Mouse (Mus musculus) common myeloid progenitor, adult 5-6 weeks (primary cell): Measurements from ENCODE around the gene Cdk5. TPM values are rescaled to one million over a fixed set of nuclear protein-coding genes. Genes with fewer than 3 reads are reported as not detected.
A peak's percentile ranks its signal among the peaks of the same experiment; 100 is the strongest.

Experiments
- ATAC-seq: replicated peaks from 2 replicates; pipeline ENCODE4 v1.8.0; 2016; ENCODE audit warnings: low read depth, mild to moderate bottlenecking, moderate TSS enrichment, inconsistent platforms; ENCODE audit not compliant: poor library complexity, severe bottlenecking
- total RNA-seq: library from RNA; stranded (forward); fragments of 200-1000, 187-1606 nt; gene quantifications from 2 replicates; pipeline ENCODE4 v1.2.3, GENCODE M21; 2017

The Cdk5 gene
- total RNA-seq, 1 experiment from 2014 or later: 13.9 TPM

GRCm38 (mm10) chr5:24433993-24434392, 10.7 kb upstream of the Cdk5 start:
- no peak for ATAC-seq

GRCm38 (mm10) chr5:24428596-24428995, 5.3 kb upstream of the Cdk5 start:
- ATAC-seq: no peak

DNA sequence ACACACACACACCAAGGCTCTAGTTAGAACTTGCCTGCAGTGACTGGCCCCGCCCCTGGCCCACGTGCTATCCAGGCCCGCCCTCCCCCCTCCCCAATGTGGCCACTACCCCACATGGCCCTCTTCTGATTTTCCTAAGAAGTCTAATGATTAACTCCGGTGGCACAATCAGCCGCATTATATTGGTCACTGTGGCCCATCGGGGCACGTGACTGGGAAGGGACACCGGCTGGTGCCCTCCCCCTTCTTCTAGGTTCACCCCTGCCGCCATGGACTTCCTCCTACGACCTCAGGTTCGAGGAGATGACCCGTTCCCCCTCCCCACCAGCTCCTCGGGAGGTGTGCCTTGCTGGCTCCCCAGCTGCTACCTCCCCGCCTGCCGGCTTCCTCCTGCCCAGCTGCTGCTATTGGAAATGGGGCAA, 4.7 kb upstream of the Cdk5 start:
- ATAC-seq: no peak

DNA sequence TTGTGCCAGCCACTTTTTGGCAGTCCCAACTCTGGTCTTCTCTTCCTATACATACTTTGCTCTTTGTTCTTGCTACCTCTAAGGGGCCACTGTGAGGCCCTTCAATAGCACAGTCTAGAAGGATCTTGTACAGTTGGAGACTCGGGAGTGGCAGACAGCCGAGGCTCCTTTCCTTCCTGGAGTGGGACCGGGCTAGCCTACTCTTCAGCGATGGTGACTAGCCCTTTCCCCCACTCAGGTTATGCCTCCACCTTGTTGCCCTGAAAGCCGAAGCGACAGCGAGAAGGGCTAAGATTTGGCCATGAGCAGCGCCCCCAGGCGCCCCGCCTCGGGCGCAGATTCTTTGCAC, 3.9 kb upstream of the Cdk5 start:
- no peak for ATAC-seq

DNA sequence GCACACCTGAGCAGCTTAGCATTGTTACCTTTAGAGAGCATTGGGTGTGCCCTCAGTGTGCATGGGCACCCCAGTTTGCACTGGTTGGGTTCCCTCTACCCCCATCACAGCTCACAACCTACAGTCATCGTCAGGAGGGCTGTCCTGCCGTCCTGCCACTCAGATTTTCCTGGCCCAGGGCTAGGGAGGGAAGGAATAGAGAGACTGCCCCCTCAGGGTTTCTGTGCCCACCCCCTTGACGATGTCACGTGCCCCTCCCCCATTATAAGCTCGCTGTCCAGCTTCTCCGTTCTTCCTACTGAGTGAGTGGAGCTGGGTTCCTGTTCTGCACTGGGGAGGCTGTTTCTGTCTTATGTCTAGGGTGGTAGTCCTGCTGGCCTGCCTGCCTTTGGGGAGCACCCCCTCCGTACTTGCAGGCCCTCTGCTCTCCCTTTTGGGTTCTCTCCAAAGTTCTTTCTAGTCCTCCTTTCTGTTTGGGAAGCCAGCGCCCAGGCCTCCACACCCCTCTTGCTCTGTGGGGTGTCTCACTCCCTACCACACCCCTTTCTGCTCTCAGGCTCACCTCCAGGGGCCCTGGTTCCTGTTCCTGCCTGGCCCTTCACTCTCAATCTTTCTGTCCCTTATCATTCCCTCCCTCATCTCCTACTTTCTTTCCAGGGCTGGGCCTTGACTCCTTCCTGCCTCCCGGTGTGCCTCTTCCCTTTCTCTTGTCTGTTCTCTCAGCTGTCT, 3.4 kb upstream of the Cdk5 start:
- ATAC-seq: no peak

DNA sequence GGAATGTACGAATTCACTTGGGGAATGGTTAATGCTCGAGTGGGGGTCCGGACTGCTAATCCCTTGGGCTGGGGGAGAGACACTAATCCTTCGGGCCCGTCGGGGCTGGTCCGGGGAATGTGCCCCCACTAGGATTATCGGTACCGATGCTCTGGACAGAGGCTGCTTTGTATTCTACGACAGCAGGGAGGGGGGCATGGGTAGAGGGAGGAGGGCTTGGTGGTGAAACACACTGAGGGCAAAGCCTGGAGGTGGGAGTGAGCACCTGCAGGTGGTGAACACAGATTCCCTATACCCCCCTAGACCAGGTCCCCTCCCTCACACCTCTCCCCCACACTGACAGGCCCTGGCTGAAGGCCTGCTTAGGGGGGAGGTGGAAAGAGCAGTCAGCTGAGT, 2.7 kb upstream of the Cdk5 start:
- ATAC-seq: no peak

GRCm38 (mm10) chr5:24425421-24426036, 2.2 kb upstream of the Cdk5 start:
- ATAC-seq: peak; percentile 14; the same call in 1 of the 2 replicates

DNA sequence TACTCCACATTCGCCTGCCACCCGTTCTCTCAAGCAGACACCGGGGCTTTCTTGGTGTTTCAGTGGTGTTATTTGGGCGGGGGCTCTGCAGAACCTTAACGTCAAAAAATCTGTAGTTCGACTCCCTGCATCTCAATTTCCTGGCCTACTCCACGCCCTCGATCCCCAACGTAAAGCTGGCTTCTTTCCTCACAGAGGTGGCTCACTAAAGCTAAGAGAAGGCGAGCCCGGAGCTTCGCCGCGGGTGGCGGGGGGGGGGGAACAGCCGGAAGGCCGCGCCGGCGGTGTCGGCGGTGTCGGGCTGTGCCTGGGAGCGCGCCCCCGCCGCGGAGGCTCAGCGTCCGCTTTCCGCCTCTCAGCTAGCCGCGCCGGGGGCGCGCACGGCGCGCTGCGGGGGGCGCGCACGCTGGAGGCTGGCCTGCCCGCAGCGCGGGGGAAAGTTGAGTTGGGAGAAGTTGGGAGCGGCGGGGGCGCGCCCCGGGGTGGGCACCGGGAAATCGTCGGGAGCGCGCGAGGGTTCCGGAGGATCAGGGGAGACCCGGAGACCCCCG, 1.6 kb upstream of the Cdk5 start:
- no peak; the same call in 1 of the 2 replicates for ATAC-seq

DNA sequence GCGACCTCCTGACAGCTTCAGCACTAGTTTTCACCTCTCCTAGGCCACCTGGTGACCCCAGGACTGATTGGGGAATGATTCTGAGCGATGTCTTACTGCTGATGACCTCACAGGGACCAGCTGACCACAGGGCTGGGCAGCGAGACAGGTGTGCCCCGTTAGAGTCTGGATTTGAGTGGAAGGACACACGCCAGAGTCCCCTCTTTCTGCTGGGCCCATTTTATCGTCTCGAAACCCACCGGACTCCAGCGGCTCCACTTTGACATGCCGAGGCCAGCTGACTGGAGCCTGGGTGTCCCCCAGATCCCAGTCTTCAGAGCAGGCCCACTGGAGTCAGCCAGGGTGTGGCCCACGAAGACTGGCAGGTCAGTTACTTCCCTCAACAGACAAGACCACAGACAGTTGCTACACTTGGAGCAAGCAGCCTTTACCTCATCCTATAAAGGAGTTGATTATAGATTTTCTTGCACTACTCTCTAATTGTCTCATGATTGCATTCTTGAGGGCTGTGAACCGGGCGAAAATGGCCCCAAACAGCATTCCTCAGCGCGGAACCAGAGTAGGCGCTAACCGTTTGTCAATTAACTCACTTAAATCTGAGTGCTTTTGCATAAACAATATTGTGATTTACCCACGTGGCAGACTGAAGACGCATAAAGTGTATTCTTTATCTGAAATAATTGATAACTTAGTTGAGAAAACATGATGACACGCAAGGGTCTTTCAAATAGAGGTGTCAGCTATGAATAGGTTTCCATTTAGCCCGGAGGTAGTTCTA, 863 bp upstream of the Cdk5 start:
- no peak for ATAC-seq

DNA sequence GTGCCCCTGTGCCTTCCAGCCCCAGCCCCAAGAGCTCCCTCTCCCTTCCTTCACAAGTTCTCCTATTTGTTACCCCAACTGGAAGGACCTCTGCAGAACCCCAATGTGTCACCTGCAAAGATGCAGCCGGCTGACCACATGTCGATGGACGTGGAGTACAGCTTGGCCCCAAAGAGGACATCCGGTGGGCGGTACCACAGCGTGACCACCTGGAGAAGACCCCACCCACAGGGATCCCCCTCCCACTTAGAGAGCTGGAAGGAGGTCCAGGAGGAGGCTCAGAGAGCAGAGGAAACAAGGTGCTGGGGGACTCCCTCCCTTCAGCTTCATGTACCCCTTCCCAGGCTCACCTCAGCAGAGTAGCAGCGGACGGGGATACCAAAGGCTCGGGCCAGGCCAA, 2.9 kb downstream of the Cdk5 start:
- ATAC-seq: no peak

- no peak for ATAC-seq
Measured at GRCm38 (mm10) chr5:24417587-24417986, 5.7 kb downstream of the Cdk5 start.

- peak; percentile 76 for ATAC-seq
Measured at GRCm38 (mm10) chr5:24416222-24416736, 7.1 kb downstream of the Cdk5 start.

DNA sequence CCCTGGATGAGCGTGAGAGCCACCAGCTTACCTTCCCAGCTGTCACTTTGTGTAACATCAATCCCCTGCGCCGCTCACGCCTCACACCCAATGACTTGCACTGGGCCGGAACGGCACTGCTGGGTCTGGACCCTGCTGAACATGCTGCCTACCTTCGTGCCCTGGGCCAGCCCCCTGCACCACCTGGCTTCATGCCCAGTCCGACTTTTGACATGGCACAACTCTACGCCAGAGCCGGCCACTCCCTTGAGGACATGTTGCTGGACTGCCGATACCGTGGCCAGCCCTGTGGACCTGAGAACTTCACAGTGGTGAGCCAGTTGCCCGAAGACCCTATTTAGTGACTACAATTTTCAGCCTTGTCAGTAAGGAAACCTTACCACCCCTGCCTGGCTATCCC, 9.4 kb downstream of the Cdk5 start:
- ATAC-seq: no peak

DNA sequence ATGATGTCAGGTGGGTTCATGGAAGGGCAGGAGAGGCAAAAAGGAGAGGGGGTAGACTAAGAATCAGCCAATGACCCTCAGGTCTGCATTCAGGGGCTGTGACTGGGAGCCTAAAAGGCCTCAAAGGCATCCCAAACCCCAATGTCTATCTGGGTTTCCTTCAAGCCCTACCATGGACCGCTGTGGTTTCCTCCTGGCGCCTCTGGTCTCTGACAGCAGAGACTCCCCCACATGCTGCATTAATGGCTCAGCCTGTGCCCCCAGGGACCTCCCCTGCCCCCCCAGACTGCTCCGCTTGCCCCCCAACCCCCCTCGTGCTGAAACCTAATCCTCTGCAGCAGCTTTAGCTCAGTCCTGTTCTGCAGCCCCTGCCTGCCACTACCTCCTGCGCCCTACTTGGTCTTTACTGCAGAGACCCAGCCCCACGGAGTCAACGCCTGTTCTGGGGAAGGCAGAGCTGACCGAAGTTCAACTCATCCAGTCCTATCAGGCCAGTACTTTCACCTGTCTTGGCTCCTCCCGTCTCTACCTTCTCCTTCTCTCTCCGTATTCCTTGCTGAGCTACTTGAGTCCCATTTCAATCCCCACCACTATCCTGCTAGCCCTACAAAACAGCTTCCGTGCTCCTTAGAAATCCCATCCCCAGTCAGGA, 10.2 kb downstream of the Cdk5 start, which contains the start of gene Asic3:
Gene Asic3, plus strand, starts transcription at position 351 of the 652 bp plus-strand sequence.
- ATAC-seq: peak; percentile 50

DNA sequence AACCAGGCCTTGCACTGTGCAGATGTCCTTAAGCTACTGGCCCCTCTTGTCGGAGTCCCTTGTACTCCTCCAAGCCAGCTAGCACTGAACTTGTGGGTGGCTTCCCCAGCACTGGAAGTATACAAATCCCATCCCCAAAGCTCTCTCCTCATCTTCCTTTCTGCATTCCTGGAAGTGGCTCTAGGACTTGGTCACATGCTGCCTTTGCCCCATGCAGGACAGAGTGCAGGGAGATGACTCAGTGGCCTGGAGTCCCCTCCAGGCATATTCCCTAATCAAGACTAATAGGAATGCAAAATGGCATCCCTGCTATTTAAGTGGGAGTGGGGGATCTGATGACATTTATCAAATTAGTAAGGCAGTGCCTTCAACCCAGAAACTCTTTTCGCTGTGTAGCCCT, 11.3 kb downstream of the Cdk5 start:
- ATAC-seq: no peak

- ATAC-seq: no peak
Measured at GRCm38 (mm10) chr5:24409466-24409865, 13.9 kb downstream of the Cdk5 start.

- ATAC-seq: no peak
Measured at GRCm38 (mm10) chr5:24408651-24409050, 14.7 kb downstream of the Cdk5 start.

DNA sequence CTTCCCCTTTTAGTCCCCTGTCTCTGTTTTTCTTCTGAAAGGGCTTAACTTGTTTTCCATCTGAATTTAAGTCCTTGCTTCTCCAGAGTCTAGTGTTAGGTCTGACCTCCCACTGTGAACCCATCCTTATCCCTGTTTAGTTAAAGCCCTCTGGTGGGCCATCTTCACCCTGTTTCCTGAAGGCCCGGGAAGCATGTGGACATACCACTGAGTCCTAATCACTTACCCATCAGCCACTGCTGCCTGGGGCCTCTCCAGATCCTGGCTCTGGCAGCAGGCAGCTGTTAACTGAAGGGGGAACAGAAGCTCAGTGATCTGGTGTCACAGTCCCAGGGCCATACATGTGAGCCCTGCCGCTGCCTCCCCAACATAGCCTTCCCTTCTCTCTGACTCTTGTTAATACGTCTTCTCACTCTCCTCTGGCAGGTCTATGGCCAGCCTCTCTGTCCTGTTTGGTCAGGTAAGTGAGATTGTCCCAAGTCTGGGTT, 17.9 kb downstream of the Cdk5 start:
- no peak for ATAC-seq

DNA sequence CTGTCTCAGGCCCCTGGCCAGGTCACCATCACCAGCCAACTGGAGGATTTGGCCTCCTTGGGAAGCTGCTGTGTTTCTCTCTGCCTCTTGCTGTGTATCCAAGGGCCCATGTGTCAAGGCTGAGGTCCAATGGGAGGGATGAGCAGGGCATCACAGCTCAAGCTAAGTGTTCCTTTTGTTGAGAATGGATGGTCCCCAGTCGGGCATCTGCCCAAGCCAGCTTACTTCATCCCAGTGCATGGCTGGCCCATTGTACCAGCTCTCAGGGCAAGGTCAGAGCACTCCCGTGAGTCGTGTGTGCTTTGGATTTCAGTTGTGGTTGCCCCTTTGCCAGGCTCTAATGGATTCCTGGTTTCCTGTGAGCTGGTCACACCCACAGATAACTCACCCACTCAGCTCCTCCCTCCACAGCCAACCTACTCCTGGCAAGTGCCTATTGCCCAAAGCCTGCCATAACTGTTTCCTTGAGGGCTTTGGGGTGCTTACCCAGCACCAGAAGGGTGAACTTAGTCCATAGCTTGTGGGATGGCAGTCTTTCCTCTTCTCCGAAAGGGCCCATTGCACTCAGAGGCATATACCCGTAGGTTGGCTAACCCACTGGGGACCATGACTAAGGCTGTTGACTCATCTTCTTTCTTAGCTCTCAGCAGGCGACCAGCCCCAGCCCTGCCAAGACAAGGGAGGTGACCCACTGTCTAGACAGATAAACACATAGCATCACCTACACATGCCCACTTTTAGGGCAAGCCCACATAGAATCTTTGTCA, 18.6 kb downstream of the Cdk5 start:
- ATAC-seq: peak; percentile 40; the same call in 1 of the 2 replicates
